Mouse (Mus musculus): Measurements from ENCODE around the gene Mns1.

The Mns1 gene

GRCm38 (mm10) chr9:72479276-72479675, 41.5 kb downstream of the Mns1 start:
- no peak for DNase-seq

GRCm38 (mm10) chr9:72488523-72488922, 50.7 kb downstream of the Mns1 start:
- no peak for DNase-seq

DNA sequence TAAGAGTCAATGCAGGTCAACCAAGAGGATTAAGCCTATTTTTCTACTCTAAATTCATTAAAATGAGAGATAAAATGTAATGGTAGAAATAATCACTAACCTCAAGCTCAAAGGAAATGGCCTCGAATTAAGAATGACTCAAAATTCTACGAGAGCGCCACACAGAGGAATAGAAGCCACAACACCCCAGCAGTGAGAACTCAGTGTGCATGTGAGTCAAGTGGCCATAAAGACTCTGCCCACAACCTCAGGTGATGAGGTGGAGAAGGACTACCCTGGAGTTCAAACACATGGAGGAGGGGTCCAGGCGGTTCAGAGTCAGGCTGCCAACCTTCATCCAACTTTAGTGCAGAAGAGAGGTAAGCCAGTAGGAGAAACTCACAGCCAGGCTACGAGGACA, 51.3 kb downstream of the Mns1 start:
- no peak for DNase-seq

- DNase-seq = peak; percentile 95
Measured at GRCm38 (mm10) chr9:72491559-72492193, 53.9 kb downstream of the Mns1 start.

DNA sequence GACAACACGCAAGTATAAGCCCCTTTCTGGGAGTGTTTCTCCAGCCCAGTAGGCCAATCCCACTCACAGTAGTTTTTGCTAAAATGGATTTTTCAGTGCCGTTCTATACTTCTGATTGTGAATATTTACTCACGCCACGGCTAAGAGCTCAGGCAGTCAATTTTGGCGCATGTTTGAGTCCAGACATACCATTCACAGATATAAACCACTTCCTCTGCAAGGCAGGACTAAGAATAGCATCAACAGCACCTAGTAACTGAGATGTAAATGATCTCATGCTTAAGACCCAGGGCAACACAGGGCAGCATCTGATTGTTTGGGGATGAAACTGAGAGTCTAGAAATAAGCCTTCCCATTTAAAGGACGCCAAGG, 54.4 kb downstream of the Mns1 start, which contains the start of gene Tex9:
Tex9 (minus strand) TSS at position 19 of the 372 bp plus-strand sequence.
- DNase-seq = no peak

GRCm38 (mm10) chr9:72493465-72493864, 55.7 kb downstream of the Mns1 start:
- no peak for DNase-seq

DNA sequence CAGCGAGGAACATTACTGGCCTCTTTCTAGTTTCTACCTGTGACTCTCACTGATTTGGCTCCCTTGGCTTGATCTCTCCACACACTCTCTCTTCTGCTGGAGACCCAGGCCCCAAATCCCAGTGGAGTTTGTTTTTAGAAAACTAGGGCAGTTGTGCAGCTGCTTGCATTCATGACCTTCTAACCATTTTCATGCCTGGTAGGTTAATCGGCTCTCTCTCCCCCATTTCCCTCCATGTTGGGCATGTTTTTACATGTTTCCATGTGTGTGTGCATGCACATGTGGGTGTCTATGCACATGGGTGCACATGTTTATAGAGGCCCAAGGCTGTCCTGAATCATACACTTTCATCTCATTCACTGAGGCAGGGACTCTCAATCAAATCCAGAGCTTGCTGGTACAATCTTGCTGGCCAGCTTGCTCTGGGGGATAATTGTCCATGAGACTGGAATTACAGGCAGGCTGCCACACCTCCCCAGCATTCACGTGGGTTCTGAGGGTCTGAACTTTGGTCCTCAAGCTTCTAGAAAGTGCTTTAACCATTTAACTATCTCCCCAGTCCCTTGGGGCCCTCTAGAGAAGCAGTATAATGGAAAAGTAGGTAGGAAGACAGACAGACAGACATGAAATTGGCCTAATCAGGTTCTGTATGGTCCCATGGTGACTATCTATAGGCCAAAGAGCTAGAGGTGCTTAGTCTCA, 56.3 kb downstream of the Mns1 start:
- no peak for DNase-seq

DNA sequence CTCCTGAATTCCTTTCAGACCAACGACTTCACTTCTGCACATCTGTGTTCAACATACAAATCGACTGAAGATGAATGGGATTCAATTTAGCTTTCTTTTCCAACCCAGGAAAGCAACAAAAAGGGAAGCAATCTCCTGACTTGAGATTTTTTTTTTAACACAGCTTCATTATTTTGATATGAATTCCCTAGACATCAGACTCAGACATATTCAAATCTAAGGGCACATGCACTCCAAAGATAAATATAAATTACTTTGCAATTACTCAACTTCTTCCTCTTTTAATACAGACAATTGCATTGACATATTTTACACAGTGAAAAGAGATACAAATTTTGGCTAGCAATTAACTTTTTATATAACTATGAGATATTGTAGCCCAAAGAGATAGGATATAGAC, 58.9 kb downstream of the Mns1 start:
- DNase-seq = no peak

DNA sequence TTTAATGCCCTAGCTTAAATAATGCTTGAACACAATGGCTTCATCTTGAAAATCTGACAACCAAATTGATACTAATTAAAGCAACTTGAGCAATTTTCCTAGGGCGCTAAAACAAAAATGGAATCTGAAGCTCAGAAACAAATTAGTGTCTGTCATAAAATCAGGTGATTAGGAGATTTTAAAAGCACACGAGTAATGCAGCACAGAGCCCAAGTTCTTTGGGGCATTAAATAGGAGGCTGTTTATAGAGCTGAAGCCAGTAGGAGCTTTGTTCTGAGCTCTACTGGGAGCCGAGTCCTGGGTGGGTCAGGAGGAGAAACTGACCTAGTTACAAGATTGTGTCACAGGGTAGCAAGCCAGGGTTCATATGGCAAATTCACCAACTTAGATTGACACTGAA, 59.4 kb downstream of the Mns1 start:
- DNase-seq = no peak
